Mouse (Mus musculus): ENCODE measurements around the gene Cdh20. TPM values are rescaled to one million over a fixed set of nuclear protein-coding genes. Genes with fewer than 3 reads are reported as not detected.

Cdh20 gene
- polyA plus RNA-seq, 1 experiment from 2014 or later: 4.1 TPM

DNA sequence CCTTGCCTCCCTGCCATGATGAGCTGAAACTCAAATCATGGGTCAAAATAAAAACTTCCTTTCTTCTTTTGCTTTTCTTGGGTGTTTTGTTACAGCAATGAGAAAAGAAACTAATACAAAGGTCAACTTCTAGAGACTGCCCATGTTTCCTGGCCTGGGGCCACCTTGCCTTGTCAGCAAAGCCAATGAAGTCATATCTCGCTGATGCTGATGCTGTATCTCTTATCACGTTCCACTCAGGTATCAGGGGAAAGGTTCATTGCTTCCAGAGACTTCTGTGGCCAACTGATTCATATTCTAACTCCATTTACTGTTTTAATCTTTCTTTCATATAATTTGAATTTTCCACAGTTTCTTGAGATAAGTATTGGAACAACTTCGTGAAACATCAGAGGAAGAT lies 273.3 kb downstream of the Cdh20 start:
- Histone ChIP-seq H3K4me1 (ENCODE audit: control insufficient read depth, insufficient read depth, low read length) (no peaks in the 10 kb centered on the region), H3K36me3 (ENCODE audit: control insufficient read depth, insufficient read depth, low read length) (no peaks in the 10 kb centered on the region), H3K4me3 (ENCODE audit: low read depth, low read length) (no peak overlapping the region), H3K27me3 (ENCODE audit: control insufficient read depth, insufficient read depth, low read depth, low read length) (no peaks in the 10 kb centered on the region), H3K4me2 (ENCODE audit: low read length) (no peak overlapping the region), H3K9me3 (replicated peaks; ENCODE audit: control insufficient read depth, low read length, poor library complexity, severe bottlenecking) (no peaks in the 10 kb centered on the region), H3K9ac (ENCODE audit: low read depth, low read length) (no peak overlapping the region), H3K27ac (ENCODE audit: low read length) (no peak overlapping the region)
- 91% methylated on average over 3 of the region's 3 CpGs for WGBS
- no peak for ATAC-seq
